Mouse (Mus musculus) G1E (cell line): ENCODE measurements around the gene Sgsm3. TPM values are rescaled to one million over a fixed set of nuclear protein-coding genes. Genes with fewer than 3 reads are reported as not detected.

Experiments used
- ATAC-seq: 2 replicates; pipeline ENCODE4 v1.8.0; 2016; ENCODE audit warnings: mild to moderate bottlenecking; ENCODE audit not compliant: insufficient number of reproducible peaks, poor library complexity, low FRiP score, severe bottlenecking; ENCODE audit errors: extremely low read depth
- DNase-seq: peaks from one replicate; pipeline ENCODE4 v3.0.0; 2012; ENCODE audit warnings: low spot score
- H3K27me3 ChIP-seq: 2 replicates; pipeline ENCODE4 v1.6.1; 2012; ENCODE audit warnings: mild to moderate bottlenecking, low read length, inconsistent platforms; ENCODE audit not compliant: insufficient read depth
- H3K36me3 ChIP-seq: replicated peaks from 2 replicates; pipeline ENCODE3; 2012; ENCODE audit warnings: mild to moderate bottlenecking, inconsistent platforms
- H3K4me1 ChIP-seq: 2 replicates; pipeline ENCODE4 v1.6.1; 2012; ENCODE audit warnings: low read depth, low read length, inconsistent platforms, mixed read lengths; ENCODE audit not compliant: insufficient read depth
- H3K4me3 ChIP-seq: 2 replicates; pipeline ENCODE4 v1.5.1; 2012; ENCODE audit warnings: low read depth, mild to moderate bottlenecking, inconsistent platforms, low read length, moderate library complexity, mixed read lengths
- H3K9me3 ChIP-seq: replicated peaks from 2 replicates; pipeline ENCODE4 v1.6.1; 2012; ENCODE audit warnings: inconsistent platforms
- CTCF ChIP-seq: IDR thresholded peaks from 2 replicates; pipeline ENCODE4 v1.5.1; 2012; ENCODE audit warnings: low read depth, low read length, inconsistent platforms, mixed read lengths
- GATA1 ChIP-seq: IDR thresholded peaks from 2 replicates; pipeline ENCODE4 v1.6.1; 2012; ENCODE audit warnings: borderline replicate concordance, low read length, inconsistent platforms, mixed read lengths
- GATA2 ChIP-seq: IDR thresholded peaks from 2 replicates; pipeline ENCODE4 v1.6.1; 2012; ENCODE audit warnings: low read depth, low read length, inconsistent platforms, borderline replicate concordance
- POLR2AphosphoS5 ChIP-seq: IDR thresholded peaks from 2 replicates; pipeline ENCODE4 v1.6.1; 2012; ENCODE audit warnings: low read depth, low read length, inconsistent platforms; ENCODE audit not compliant: insufficient replicate concordance
- TAL1 ChIP-seq: conservative IDR thresholded peaks from 2 replicates; pipeline ENCODE4 v1.6.1; 2012; ENCODE audit warnings: low read depth, low read length, inconsistent platforms, mixed read lengths
- polyA plus RNA-seq: library from polyadenylated mRNA; stranded (reverse); fragments of >175 nt; gene quantifications from 2 replicates; pipeline ENCODE4 v1.2.3, GENCODE M21; 2012
- total RNA-seq, 2 experiments: library from RNA; stranded (forward) in 1 of 2; stranded (reverse) in 1 of 2; fragments of 200-1000 nt in 1 of 2; fragments of >200 nt in 1 of 2; fragmentation: Nextera tagmentation in 1 of 2; gene quantifications; 2 replicates each; pipeline ENCODE4 v1.2.3; 2014 to 2017

The Sgsm3 gene
- total and polyA plus RNA-seq, 3 experiments, result 8.4 to 28.4 (median 17.9) TPM

- H3K36me3 ChIP-seq, result peaks cover 16% of the 10 kb centered on the region
- H3K4me1 ChIP-seq, result peaks cover 14% of the 10 kb centered on the region
- H3K4me3 ChIP-seq, result no peak overlapping the region
Measured at GRCm38 (mm10) chr15:81026901-81027300, 49.3 kb downstream of the Sgsm3 start.

GRCm38 (mm10) chr15:81027378-81028173, 50.0 kb downstream of the Sgsm3 start:
- no peak overlapping the region for H3K4me3 ChIP-seq
- TF ChIP-seq POLR2AphosphoS5, result no peak
- peak; percentile 63 for TF ChIP-seq CTCF
- no peak for TF ChIP-seq GATA2
- TF ChIP-seq TAL1, result no peak
- no peak for TF ChIP-seq GATA1
- no peaks in the 10 kb centered on the region for H3K9me3 ChIP-seq
- H3K27me3 ChIP-seq, result no peaks in the 10 kb centered on the region
- peaks cover 10% of the 10 kb centered on the region for H3K4me1 ChIP-seq
- DNase-seq (peak; percentile 63), ATAC-seq (peak; percentile 22; the same call in 1 of the 2 replicates)
- peaks cover 10% of the 10 kb centered on the region for H3K36me3 ChIP-seq

More at GRCm38 (mm10) chr15:81026901-81027300, 49.3 kb downstream of the Sgsm3 start:
- DNase-seq (no peak), ATAC-seq (no peak)
- Histone ChIP-seq H3K9me3 (no peaks in the 10 kb centered on the region), H3K27me3 (no peaks in the 10 kb centered on the region)
- TF ChIP-seq GATA1, result no peak
- TF ChIP-seq CTCF, result no peak
- no peak for TF ChIP-seq GATA2
- no peak for TF ChIP-seq TAL1
- no peak for TF ChIP-seq POLR2AphosphoS5

- ATAC-seq (no peak), DNase-seq (no peak)
- Histone ChIP-seq H3K4me3 (no peak overlapping the region), H3K27me3 (peaks cover 2% of the 10 kb centered on the region; the same call in 1 of the 2 replicates), H3K9me3 (no peaks in the 10 kb centered on the region), H3K36me3 (peaks cover 8% of the 10 kb centered on the region), H3K4me1 (peaks cover 10% of the 10 kb centered on the region)
- no peak for TF ChIP-seq POLR2AphosphoS5
- TF ChIP-seq GATA2, result no peak
- TF ChIP-seq CTCF, result no peak
- no peak for TF ChIP-seq GATA1
- TF ChIP-seq TAL1, result no peak
Measured at GRCm38 (mm10) chr15:81030891-81031425, 53.4 kb downstream of the Sgsm3 start.

- ATAC-seq (no peak), DNase-seq (no peak)
- Histone ChIP-seq H3K36me3 (peaks cover 5% of the 10 kb centered on the region), H3K4me1 (peaks cover 10% of the 10 kb centered on the region), H3K4me3 (no peak overlapping the region), H3K27me3 (peaks cover 2% of the 10 kb centered on the region; the same call in 1 of the 2 replicates), H3K9me3 (no peaks in the 10 kb centered on the region)
- TF ChIP-seq CTCF (no peak), TAL1 (no peak)
Measured at GRCm38 (mm10) chr15:81031611-81032010, 54.0 kb downstream of the Sgsm3 start.

- Histone ChIP-seq H3K4me3 (no peak overlapping the region), H3K27me3 (peaks cover 2% of the 10 kb centered on the region; the same call in 1 of the 2 replicates), H3K4me1 (peaks cover under 1% of the 10 kb centered on the region), H3K36me3 (peaks cover 7% of the 10 kb centered on the region), H3K9me3 (no peaks in the 10 kb centered on the region)
- TF ChIP-seq GATA2 (no peak), GATA1 (no peak), POLR2AphosphoS5 (no peak), CTCF (no peak), TAL1 (no peak)
- DNase-seq, result no peak
- ATAC-seq, result no peak
Measured at GRCm38 (mm10) chr15:81032941-81033629, 55.5 kb downstream of the Sgsm3 start.

- TF ChIP-seq TAL1 (no peak), CTCF (no peak), POLR2AphosphoS5 (no peak), GATA2 (no peak), GATA1 (no peak)
- Histone ChIP-seq H3K36me3 (peaks cover 7% of the 10 kb centered on the region), H3K4me1 (no peaks in the 10 kb centered on the region; the same call in 1 of the 2 replicates), H3K27me3 (peaks cover 2% of the 10 kb centered on the region; the same call in 1 of the 2 replicates), H3K4me3 (no peak overlapping the region), H3K9me3 (no peaks in the 10 kb centered on the region)
- DNase-seq (no peak), ATAC-seq (no peak)
Measured at GRCm38 (mm10) chr15:81034119-81034518, 56.6 kb downstream of the Sgsm3 start.
